Mouse (Mus musculus) neural tube, embryonic 12.5 days (tissue): ENCODE data around the gene Taok2. TPM values are rescaled to one million over a fixed set of nuclear protein-coding genes. Genes with fewer than 3 reads are reported as not detected.
"Not testable (repeated sequence)": the region's sequence is repeated elsewhere in the genome, so short reads cannot be mapped to it uniquely, and the experiment has no call there.

Source experiments
- ATAC-seq: fragments of 200-750 bp; cut with Nextera tagmentation; 2 replicates; pipeline ENCODE4 v1.8.0; 2017; ENCODE audit warnings: low read depth, mild to moderate bottlenecking, moderate TSS enrichment, moderate library complexity; ENCODE audit not compliant: low FRiP score
- H3K27ac ChIP-seq: fragments of 300-500 bp; sonication (generic); 2 replicates; pipeline ENCODE4 v1.5.1; 2016
- H3K27me3 ChIP-seq: fragments of 300-500 bp; sonication (generic); replicated peaks from 2 replicates; pipeline ENCODE4 v1.6.1; 2016; ENCODE audit warnings: mild to moderate bottlenecking
- H3K36me3 ChIP-seq: fragments of 300-500 bp; sonication (generic); 2 replicates; pipeline ENCODE4 v1.6.1; 2016; ENCODE audit warnings: mild to moderate bottlenecking
- H3K4me1 ChIP-seq: fragments of 300-500 bp; sonication (generic); 2 replicates; pipeline ENCODE4 v1.6.1; 2016
- H3K4me2 ChIP-seq: fragments of 300-500 bp; sonication (generic); replicated peaks from 2 replicates; pipeline ENCODE4 v1.6.1; 2016; ENCODE audit warnings: mild to moderate bottlenecking
- H3K4me3 ChIP-seq: fragments of 300-500 bp; sonication (generic); 2 replicates; pipeline ENCODE4 v1.5.1; 2016
- H3K9ac ChIP-seq: fragments of 300-500 bp; sonication (generic); 2 replicates; pipeline ENCODE4 v1.6.1; 2016; ENCODE audit warnings: mild to moderate bottlenecking
- H3K9me3 ChIP-seq: fragments of 300-500 bp; sonication (generic); 2 replicates; pipeline ENCODE4 v1.6.1; 2016; ENCODE audit warnings: mild to moderate bottlenecking
- WGBS: fragments of 180-500 bp; shearing (Covaris S2); methylation state at CpG from one replicate; pipeline ENCODE4 v1.1.7; 2016; 5-methylcytosine and 5-hydroxymethylcytosine counted together
- polyA plus RNA-seq: library from polyadenylated mRNA; unstranded; fragments of >200 nt; fragmentation: Nextera tagmentation; extraction: Ambion mirVana; gene quantifications from 2 replicates; pipeline ENCODE4 v1.2.1, GENCODE M21; 2016

Taok2 gene
- 57.5 and 59.1 TPM in 2 replicates for polyA plus RNA-seq

DNA sequence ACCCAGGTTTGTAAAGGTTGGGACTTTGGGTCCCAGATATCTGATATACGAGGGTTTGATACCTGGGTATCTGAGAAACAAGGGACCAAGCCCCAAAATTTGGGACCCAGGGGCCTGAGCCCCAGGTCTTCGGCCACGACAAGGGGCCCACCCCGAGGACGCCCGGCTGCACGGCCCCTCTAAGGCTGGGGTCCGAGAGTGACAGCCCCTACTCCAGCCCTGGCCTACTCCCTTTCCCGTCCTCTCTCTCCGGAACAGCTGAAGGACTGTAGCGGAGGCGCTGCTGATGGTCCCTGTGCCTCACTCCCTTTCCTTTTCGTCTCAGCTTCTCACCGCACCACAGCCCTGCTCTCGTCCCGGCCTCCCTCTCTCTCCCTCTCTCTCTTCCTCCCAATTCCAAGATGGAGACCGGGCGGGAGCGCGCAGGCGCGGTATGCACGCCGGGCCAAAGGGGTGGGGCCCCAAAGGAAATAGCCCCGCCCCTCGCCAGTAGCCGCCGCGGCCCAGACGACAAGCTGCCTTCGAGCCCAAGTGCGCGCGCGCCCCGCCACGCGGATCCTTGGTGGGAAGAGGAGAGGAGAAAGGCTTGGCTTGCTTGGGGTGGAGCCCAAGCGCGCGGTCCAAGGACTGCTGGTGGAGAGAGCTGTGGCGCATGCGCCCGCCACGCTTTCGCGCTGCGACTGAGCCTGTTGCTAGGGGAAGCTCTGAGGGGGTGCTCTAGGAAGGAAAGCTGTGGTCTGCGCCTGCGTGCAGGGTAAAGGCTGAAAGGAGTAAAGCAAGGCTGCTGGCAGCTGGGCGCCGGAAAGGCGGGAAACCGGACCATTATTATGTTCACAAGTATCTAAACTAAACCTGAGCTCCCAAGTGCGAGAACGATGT, at the start of gene Taok2:
Taok2 (minus strand) TSS at position 418 of the 879 bp plus-strand sequence.
- peak within 1 kb of the TSS; percentile 90 for H3K27ac ChIP-seq
- peak; percentile 96 for ATAC-seq
- under 1% methylated on average over 56 of the region's 56 CpGs for WGBS
- H3K36me3 ChIP-seq: peaks cover 11% of the 10 kb centered on the region
- peaks cover 27% of the 10 kb centered on the region for H3K4me1 ChIP-seq
- H3K9ac ChIP-seq: peak within 1 kb of the TSS; percentile 87
- peak within 1 kb of the TSS; percentile 74 for H3K4me3 ChIP-seq
- H3K9me3 ChIP-seq: no peaks in the 10 kb centered on the region
- H3K27me3 ChIP-seq: no peaks in the 10 kb centered on the region
- peak within 1 kb of the TSS; percentile 100 for H3K4me2 ChIP-seq

DNA sequence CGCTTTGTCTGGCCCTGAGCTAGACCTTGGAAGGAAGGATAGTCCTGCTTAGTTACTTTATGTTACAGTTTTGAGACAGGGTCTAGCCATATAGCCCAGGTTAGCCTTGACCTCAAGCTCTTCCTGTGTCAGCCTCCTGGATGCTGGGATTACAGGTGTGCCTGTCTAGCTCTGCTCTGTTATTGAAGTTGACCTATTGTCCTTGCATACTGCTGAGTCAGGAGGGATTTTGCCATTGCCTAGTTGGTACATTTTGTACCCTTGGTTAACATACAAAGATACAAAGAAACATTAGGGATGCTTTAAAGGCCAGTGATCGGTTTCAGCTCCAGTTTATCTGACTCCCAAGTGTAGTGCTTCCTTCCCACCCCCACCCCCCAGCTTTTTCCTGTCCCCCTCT, 48.1 kb upstream of the Taok2 start:
- Histone ChIP-seq H3K4me2 (no peak overlapping the region), H3K27ac (no peak overlapping the region), H3K36me3 (peaks cover 28% of the 10 kb centered on the region), H3K4me3 (no peak overlapping the region), H3K9me3 (no peaks in the 10 kb centered on the region), H3K27me3 (no peaks in the 10 kb centered on the region), H3K4me1 (peaks cover 14% of the 10 kb centered on the region), H3K9ac (no peak overlapping the region)
- 92% methylated on average over 2 of the region's 2 CpGs for WGBS
- no peak for ATAC-seq

DNA sequence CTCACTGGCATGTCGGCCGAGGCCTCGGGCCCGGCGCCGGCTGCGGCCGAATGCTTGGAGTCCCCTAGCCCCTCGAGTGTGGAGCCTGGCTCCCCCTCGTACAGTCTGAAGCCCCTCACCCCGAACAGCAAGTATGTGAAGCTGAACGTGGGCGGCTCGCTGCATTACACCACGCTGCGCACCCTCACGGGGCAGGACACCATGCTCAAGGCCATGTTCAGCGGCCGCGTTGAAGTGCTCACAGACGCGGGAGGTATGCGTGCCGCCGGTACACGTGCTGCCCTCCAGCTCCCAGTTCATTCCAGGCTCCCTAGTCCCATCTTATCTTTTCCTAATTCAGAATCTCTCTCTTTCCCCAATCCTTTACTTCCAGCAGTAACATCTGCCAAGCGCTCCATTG, 44.5 kb upstream of the Taok2 start:
- Histone ChIP-seq H3K27ac (peak overlapping the region; percentile 43; the same call in 1 of the 2 replicates), H3K9me3 (no peaks in the 10 kb centered on the region), H3K4me3 (peak overlapping the region; percentile 87), H3K9ac (peak overlapping the region; percentile 83), H3K4me2 (peak overlapping the region; percentile 83), H3K36me3 (peaks cover 14% of the 10 kb centered on the region), H3K27me3 (no peaks in the 10 kb centered on the region), H3K4me1 (peaks cover 14% of the 10 kb centered on the region)
- ATAC-seq: peak; percentile 68
- WGBS: under 1% methylated on average over 27 of the region's 27 CpGs

DNA sequence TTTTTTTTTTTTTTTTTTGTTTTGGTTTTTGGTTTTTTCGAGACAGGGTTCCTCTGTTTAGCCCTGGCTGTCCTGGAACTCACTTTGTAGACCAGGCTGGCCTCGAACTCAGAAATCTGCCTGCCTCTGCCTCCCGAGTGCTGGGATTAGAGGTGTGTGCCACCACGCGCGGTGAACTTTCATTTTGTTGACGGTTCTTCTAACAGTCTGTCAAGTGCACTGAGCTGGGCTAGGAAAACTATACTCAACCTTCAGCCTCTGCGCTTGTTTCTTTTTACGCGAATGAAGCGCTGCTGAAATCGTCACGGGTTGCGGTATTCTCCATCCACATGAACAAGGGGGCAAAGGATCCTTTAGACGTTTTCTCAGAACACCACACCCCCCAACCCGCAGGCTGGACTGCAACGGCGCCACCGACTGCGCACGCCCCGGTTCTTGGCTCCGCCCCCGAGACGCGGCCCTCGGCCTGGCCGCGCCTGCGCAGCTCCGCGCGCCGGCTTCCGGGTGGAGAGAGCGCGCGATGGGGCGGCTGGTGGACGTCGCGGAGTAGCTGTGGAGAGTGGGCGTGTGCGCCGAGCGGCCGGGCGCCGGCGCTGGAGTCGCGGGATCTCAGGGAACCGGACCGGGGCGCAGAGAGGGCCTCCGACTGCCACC, 44.0 kb upstream of the Taok2 start, which contains the start of gene Kctd13:
Kctd13 (plus strand) TSS at position 496 of the 654 bp plus-strand sequence.
- Histone ChIP-seq H3K9me3 (no peaks in the 10 kb centered on the region), H3K36me3 (peaks cover 11% of the 10 kb centered on the region), H3K4me3 (peak within 1 kb of the TSS; percentile 87), H3K27me3 (no peaks in the 10 kb centered on the region), H3K4me1 (peaks cover 14% of the 10 kb centered on the region), H3K27ac (peak within 1 kb of the TSS; percentile 43; the same call in 1 of the 2 replicates), H3K9ac (peak within 1 kb of the TSS; percentile 83), H3K4me2 (peak within 1 kb of the TSS; percentile 83)
- 4% methylated on average over 56 of the region's 56 CpGs for WGBS
- peak; percentile 91 for ATAC-seq

DNA sequence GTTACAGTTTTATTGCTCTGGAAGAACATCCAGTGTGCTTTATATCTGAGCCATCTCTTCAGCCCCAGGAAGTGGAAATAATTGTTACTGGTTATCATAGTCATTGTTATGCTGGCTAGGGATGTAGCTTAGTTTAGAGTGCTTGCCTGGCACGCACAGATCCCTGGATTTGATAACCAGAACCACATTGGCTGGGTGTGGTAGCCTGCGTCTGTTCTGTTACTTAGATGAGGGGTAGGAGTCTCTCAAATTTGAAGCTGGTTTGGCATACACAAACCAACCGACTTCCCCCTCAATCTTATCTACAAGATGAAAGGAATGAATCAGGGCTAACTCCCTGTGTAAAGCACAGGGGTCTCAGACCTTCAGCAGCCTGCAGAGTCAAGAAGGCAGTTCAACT, 41.8 kb upstream of the Taok2 start:
- Histone ChIP-seq H3K27ac (no peak overlapping the region), H3K4me1 (peaks cover 24% of the 10 kb centered on the region), H3K4me2 (no peak overlapping the region), H3K9ac (no peak overlapping the region), H3K9me3 (no peaks in the 10 kb centered on the region), H3K4me3 (no peak overlapping the region), H3K36me3 (peaks cover 8% of the 10 kb centered on the region; the same call in 1 of the 2 replicates), H3K27me3 (no peaks in the 10 kb centered on the region)
- WGBS: 63% methylated on average over 3 of the region's 3 CpGs
- ATAC-seq: no peak

DNA sequence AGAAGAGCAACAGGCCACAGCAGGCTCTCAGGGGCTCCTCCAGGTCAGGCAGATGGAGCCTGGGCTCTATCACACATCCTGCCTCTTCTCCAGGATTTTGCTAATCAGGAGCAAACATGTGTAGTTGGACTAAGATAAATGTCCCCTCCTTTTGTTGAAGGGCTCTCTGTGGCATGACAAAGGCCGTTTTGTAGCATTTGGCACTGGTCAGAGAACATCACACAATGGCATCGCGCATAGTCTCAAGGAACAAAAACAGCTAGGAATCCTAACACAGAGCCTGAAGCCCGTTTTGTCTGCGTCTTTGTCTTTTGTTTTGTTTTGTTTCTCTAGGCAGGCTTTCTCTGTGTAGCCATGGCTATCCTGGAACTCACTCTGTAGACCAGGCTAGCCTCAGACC, 39.5 kb upstream of the Taok2 start:
- Histone ChIP-seq H3K27ac (no peak overlapping the region), H3K4me1 (peaks cover 16% of the 10 kb centered on the region), H3K9ac (no peak overlapping the region), H3K9me3 (no peaks in the 10 kb centered on the region), H3K4me3 (no peak overlapping the region), H3K36me3 (no peaks in the 10 kb centered on the region), H3K27me3 (no peaks in the 10 kb centered on the region), H3K4me2 (no peak overlapping the region)
- no peak for ATAC-seq
- 34% methylated on average over 5 of the region's 5 CpGs for WGBS

DNA sequence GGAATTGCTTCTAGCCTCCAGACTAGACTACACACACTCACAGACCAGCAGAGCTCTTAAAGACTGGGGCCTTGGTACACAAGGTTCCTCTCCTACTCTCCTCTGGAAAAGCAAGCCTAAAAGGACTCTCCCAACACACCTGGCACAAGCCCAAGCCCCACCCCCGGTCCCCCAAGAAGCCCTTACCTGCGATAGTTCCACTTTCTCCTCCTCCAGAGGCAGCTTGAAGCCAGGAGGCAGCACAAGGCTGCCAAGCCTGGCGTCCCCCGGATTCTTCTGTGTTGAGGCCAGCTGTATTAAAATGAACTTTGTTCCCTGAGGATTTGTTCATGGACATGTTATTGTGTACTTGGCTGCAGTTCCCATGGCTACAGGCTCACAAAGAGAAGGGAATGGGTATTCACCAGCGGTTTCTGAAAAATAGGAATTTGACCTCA, 38.1 kb upstream of the Taok2 start, which contains the start of gene Tmem219:
Tmem219 (minus strand) TSS at position 294 of the 437 bp plus-strand sequence.
- Histone ChIP-seq H3K9me3 (no peaks in the 10 kb centered on the region), H3K4me2 (peak within 1 kb of the TSS; percentile 22), H3K27ac (no peak within 1 kb of the TSS), H3K4me3 (no peak within 1 kb of the TSS), H3K36me3 (no peaks in the 10 kb centered on the region), H3K9ac (peak within 1 kb of the TSS; percentile 35; the same call in 1 of the 2 replicates), H3K4me1 (peaks cover 16% of the 10 kb centered on the region), H3K27me3 (no peaks in the 10 kb centered on the region)
- WGBS: 34% methylated on average over 5 of the region's 5 CpGs
- 0 out of 2 replicates have a peak, but pooled peaks have one; percentile 61 for ATAC-seq

DNA sequence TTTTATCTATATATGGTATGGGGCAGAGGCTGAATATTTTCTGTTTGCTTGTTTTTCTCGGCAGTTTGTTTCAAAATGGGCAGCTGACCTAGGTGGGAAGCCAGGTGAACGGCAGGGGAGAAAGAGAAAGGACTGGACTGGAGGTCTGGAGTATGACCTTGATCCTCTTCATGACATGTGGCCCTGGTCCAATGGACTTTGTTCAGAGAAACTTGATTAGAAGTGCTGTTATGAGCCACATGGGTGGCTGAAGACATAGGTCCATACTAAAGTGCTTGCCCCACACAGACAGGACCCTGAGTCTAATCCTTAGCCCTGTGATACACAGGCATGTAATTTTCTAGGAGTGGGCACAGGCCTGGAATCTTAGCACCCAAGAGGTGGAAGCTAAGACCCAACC, 37.1 kb upstream of the Taok2 start:
- Histone ChIP-seq H3K27me3 (no peaks in the 10 kb centered on the region), H3K9ac (no peak overlapping the region), H3K4me3 (no peak overlapping the region), H3K4me2 (no peak overlapping the region), H3K36me3 (no peaks in the 10 kb centered on the region), H3K9me3 (no peaks in the 10 kb centered on the region), H3K4me1 (peaks cover 16% of the 10 kb centered on the region), H3K27ac (no peak overlapping the region)
- ATAC-seq: no peak
- WGBS: 64% methylated on average over 2 of the region's 2 CpGs

DNA sequence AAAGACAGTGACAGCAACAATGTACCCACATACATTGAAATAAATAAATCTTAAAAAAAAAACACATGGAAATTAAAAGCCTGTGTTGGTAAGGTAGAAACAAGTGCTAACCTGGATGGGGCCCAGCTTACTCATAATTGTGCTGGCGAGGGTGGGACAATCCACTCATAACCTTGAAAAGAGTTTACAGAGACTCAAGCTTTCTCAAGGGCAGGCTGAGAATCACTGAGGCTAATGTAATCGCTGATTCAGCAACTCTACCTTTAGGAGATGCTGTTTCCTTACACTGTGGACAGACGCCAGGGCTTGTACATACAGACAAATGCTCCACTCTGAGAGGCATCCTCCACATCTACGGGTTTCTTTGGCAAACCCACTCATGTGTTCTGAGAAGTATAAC, 35.5 kb upstream of the Taok2 start:
- H3K4me1 ChIP-seq: peaks cover 16% of the 10 kb centered on the region
- no peak overlapping the region for H3K9ac ChIP-seq
- no peak for ATAC-seq
- H3K27ac ChIP-seq: no peak overlapping the region
- H3K4me2 ChIP-seq: no peak overlapping the region
- H3K9me3 ChIP-seq: no peaks in the 10 kb centered on the region
- H3K36me3 ChIP-seq: no peaks in the 10 kb centered on the region
- H3K4me3 ChIP-seq: no peak overlapping the region
- 89% methylated on average over 4 of the region's 4 CpGs for WGBS
- no peaks in the 10 kb centered on the region for H3K27me3 ChIP-seq

DNA sequence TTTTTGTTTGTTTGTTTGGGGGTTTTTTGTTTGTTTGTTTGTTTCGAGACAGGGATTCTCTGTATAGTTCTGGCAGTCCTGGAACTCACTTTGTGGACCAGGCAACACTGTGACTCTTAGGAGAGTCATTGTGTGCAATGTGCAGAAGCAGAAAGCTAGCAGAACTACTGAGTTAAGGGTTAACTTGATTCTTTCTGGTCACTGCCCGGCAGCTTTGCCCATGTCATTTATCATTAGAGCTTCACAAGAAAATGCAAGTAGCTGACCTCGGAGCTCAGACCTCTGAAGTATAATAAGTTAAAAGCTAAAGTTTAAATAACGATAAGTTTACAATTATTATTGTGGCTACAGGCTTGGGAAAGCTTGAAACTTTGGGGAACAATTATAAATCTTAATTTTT, 33.9 kb upstream of the Taok2 start:
- 23% methylated on average over 4 of the region's 4 CpGs for WGBS
- H3K4me1 ChIP-seq: peaks cover 16% of the 10 kb centered on the region
- H3K4me3 ChIP-seq, H3K9me3 ChIP-seq, H3K27me3 ChIP-seq, H3K4me2 ChIP-seq, H3K36me3 ChIP-seq, ATAC-seq, H3K27ac ChIP-seq, H3K9ac ChIP-seq: not testable (repeated sequence)

DNA sequence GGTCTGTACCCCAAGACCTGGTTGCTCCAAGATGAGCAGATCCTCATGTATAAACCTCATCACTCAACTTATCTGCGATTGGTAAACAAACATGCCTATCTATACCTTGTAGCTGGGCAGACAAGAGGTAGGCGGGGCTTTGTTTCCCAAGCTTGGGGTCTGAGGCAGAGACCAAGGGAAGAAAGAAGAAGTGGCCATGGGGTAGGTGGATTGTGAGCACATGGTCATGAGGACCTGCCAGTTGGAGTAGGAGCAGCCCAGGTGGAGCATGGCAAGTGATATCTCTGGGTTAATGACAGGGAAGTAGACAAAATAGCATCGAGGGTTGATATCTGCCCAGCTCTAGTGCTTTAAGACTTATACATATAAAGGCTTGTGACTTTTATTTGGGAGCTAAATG, 30.3 kb upstream of the Taok2 start:
- no peaks in the 10 kb centered on the region for H3K27me3 ChIP-seq
- H3K9ac ChIP-seq: no peak overlapping the region
- H3K4me2 ChIP-seq: no peak overlapping the region
- 94% methylated on average over 3 of the region's 3 CpGs for WGBS
- no peak overlapping the region for H3K27ac ChIP-seq
- no peaks in the 10 kb centered on the region for H3K36me3 ChIP-seq
- no peaks in the 10 kb centered on the region for H3K9me3 ChIP-seq
- no peak overlapping the region for H3K4me3 ChIP-seq
- no peaks in the 10 kb centered on the region for H3K4me1 ChIP-seq
- no peak for ATAC-seq

DNA sequence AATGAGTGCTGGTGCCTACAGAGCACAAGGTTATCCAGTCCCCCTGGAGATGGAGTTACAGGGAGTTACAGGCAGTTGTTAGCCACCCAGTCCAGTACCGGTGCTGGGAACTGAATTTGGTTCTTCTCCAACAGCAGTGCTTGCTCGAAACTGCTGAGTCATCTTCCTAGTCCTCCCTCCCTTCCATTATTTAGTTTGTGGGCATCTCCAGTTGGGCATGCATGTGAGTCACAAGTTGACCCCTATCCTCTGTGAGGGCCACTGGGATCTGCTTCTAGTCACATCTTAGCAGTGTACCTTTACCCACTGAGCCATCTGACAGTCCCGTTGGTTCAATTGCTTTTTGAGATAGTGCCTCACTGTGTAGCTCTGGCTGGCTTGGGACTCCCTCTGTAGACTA, 21.1 kb upstream of the Taok2 start:
- no peaks in the 10 kb centered on the region for H3K9me3 ChIP-seq
- 91% methylated on average over 3 of the region's 3 CpGs for WGBS
- H3K27ac ChIP-seq: no peak overlapping the region
- H3K27me3 ChIP-seq: no peaks in the 10 kb centered on the region
- H3K36me3 ChIP-seq: no peaks in the 10 kb centered on the region
- no peak for ATAC-seq
- no peaks in the 10 kb centered on the region for H3K4me1 ChIP-seq
- no peak overlapping the region for H3K4me3 ChIP-seq
- no peak overlapping the region for H3K9ac ChIP-seq
- no peak overlapping the region for H3K4me2 ChIP-seq
